Mouse (Mus musculus) ES-E14 (cell line): Measurements from ENCODE around the gene Anxa6. TPM values are rescaled to one million over a fixed set of nuclear protein-coding genes. Genes with fewer than 3 reads are reported as not detected.
A peak's percentile ranks its signal among the peaks of the same experiment; 100 is the strongest.

Experiments used
- DNase-seq: peaks from one replicate; pipeline ENCODE4 v3.0.0-alpha.2; 2013; ENCODE audit warnings: low read depth, low spot score
- H3K27ac ChIP-seq: 2 replicates; pipeline ENCODE4 v1.5.1; 2012; ENCODE audit warnings: low read depth, mild to moderate bottlenecking, low read length, moderate library complexity, mixed read lengths; ENCODE audit not compliant: poor library complexity, insufficient read depth, severe bottlenecking
- H3K36me3 ChIP-seq: 2 replicates; pipeline ENCODE4 v1.6.1; 2012; ENCODE audit warnings: mild to moderate bottlenecking, low read length, moderate library complexity, mixed read lengths; ENCODE audit not compliant: control insufficient read depth, poor library complexity, insufficient read depth, severe bottlenecking
- H3K4me1 ChIP-seq, 2 experiments: fragments of 150-350 bp in 1 of 2; sonication (generic) in 1 of 2; 2 replicates each; pipeline ENCODE4 v1.6.1; 2012; ENCODE audit warnings: low read length in 2 of 2, mild to moderate bottlenecking in 1 of 2, mixed read lengths in 1 of 2; ENCODE audit not compliant: control insufficient read depth in 2 of 2, insufficient read depth in 2 of 2, poor library complexity in 1 of 2
- H3K4me3 ChIP-seq, 2 experiments: fragments of 150-350 bp in 1 of 2; sonication (generic) in 1 of 2; 2 replicates each; pipeline ENCODE4 v1.5.1; 2012; ENCODE audit warnings: low read length in 2 of 2, low read depth in 1 of 2, mild to moderate bottlenecking in 1 of 2, mixed read lengths in 1 of 2; ENCODE audit not compliant: insufficient read depth in 1 of 2, poor library complexity in 1 of 2, severe bottlenecking in 1 of 2
- H3K9ac ChIP-seq: 2 replicates; pipeline ENCODE4 v1.6.1; 2012; ENCODE audit warnings: low read depth, mild to moderate bottlenecking, low read length, mixed read lengths; ENCODE audit not compliant: poor library complexity, insufficient read depth, severe bottlenecking
- H3K9me3 ChIP-seq: fragments of 150-350 bp; sonication (generic); 2 replicates; pipeline ENCODE4 v1.6.1; 2012; ENCODE audit warnings: low read depth, mild to moderate bottlenecking, low read length; ENCODE audit not compliant: control insufficient read depth, insufficient read depth
- CHD2 ChIP-seq: IDR thresholded peaks from 2 replicates; pipeline ENCODE4 v1.6.1; 2014; ENCODE audit warnings: mild to moderate bottlenecking, low read depth, low read length, inconsistent platforms
- HCFC1 ChIP-seq: IDR thresholded peaks from 2 replicates; pipeline ENCODE4 v1.6.1; 2012; ENCODE audit warnings: low read length, inconsistent platforms, borderline replicate concordance; ENCODE audit not compliant: insufficient read depth
- MAFK ChIP-seq: IDR thresholded peaks from 2 replicates; pipeline ENCODE4 v1.6.1; 2014; ENCODE audit warnings: mild to moderate bottlenecking, low read depth, low read length, inconsistent platforms; ENCODE audit not compliant: insufficient read depth
- ZC3H11A ChIP-seq: IDR thresholded peaks from 2 replicates; pipeline ENCODE4 v1.6.1; 2012; ENCODE audit warnings: low read depth, mild to moderate bottlenecking, inconsistent platforms, low read length, borderline replicate concordance
- ZNF384 ChIP-seq: IDR thresholded peaks from 2 replicates; pipeline ENCODE4 v1.6.1; 2012; ENCODE audit warnings: low read depth, low read length, inconsistent platforms
- in situ Hi-C, 2 experiments: fragments of 600-800 bp; cut with MboI; formaldehyde crosslinking; loops; one replicate each; pipeline ENCODE4 v1.15.1; 2025; ENCODE audit warnings: low sequenced_read_pairs in 2 of 2, inconsistent platforms in 1 of 2; ENCODE audit not compliant: unreplicated experiment in 2 of 2
- total RNA-seq: library from RNA; depleted of rRNA; stranded (reverse); fragments of 300-350 nt; gene quantifications from 2 replicates; pipeline ENCODE4 v1.2.3, GENCODE M21; 2012

The Anxa6 gene
- total RNA-seq, 1 experiment: 125 TPM

GRCm38 (mm10) chr11:55072467-55072866, 39.2 kb upstream of the Anxa6 start:
- Histone ChIP-seq H3K9ac (no peak overlapping the region), H3K4me1 (no peaks in the 10 kb centered on the region), H3K9me3 (no peaks in the 10 kb centered on the region), H3K4me3 (no peak overlapping the region), H3K36me3 (no peaks in the 10 kb centered on the region), H3K27ac (no peak overlapping the region)
- DNase-seq: no peak
- TF ChIP-seq ZC3H11A (no peak), CHD2 (no peak), ZNF384 (no peak), MAFK (no peak)
- in situ Hi-C loops: no loop called here

- Histone ChIP-seq H3K4me1 (no peaks in the 10 kb centered on the region), H3K9ac (no peak overlapping the region), H3K27ac (no peak overlapping the region), H3K9me3 (no peaks in the 10 kb centered on the region), H3K36me3 (no peaks in the 10 kb centered on the region), H3K4me3 (no peak overlapping the region)
- no peak for DNase-seq
- in situ Hi-C loops: no loop called here
- TF ChIP-seq CHD2 (peak; percentile 91), ZC3H11A (no peak)
Measured at GRCm38 (mm10) chr11:55071344-55071743, 38.1 kb upstream of the Anxa6 start.

GRCm38 (mm10) chr11:55069023-55069422, 35.8 kb upstream of the Anxa6 start:
- no peak overlapping the region for H3K9ac ChIP-seq
- DNase-seq: no peak
- in situ Hi-C loops: no loop called here
- H3K4me3 ChIP-seq: no peak overlapping the region
- no peaks in the 10 kb centered on the region for H3K36me3 ChIP-seq
- H3K4me1 ChIP-seq: no peaks in the 10 kb centered on the region
- no peak for TF ChIP-seq ZC3H11A
- H3K27ac ChIP-seq: no peak overlapping the region
- no peaks in the 10 kb centered on the region for H3K9me3 ChIP-seq

GRCm38 (mm10) chr11:55066921-55067320, 33.7 kb upstream of the Anxa6 start:
- Histone ChIP-seq H3K4me3 (no peak overlapping the region), H3K36me3 (no peaks in the 10 kb centered on the region), H3K9me3 (no peaks in the 10 kb centered on the region), H3K4me1 (no peaks in the 10 kb centered on the region), H3K9ac (no peak overlapping the region), H3K27ac (no peak overlapping the region)
- TF ChIP-seq ZNF384 (no peak), HCFC1 (no peak), CHD2 (no peak), ZC3H11A (no peak), MAFK (no peak)
- no peak for DNase-seq
- in situ Hi-C loops: no loop called here

- Histone ChIP-seq H3K4me1 (no peaks in the 10 kb centered on the region), H3K9ac (no peak overlapping the region), H3K27ac (no peak overlapping the region), H3K4me3 (no peak overlapping the region), H3K36me3 (no peaks in the 10 kb centered on the region), H3K9me3 (no peaks in the 10 kb centered on the region)
- DNase-seq: no peak
- in situ Hi-C loops: no loop called here
- TF ChIP-seq HCFC1 (no peak), ZC3H11A (no peak), CHD2 (no peak), MAFK (no peak), ZNF384 (no peak)
Measured at GRCm38 (mm10) chr11:55062856-55063255, 29.6 kb upstream of the Anxa6 start.
